Mouse (Mus musculus) kidney, postnatal 25 days (tissue): ENCODE measurements around the gene Cul5.

Source experiments
- DNase-seq, 2 experiments: peaks; one replicate each; pipeline ENCODE4 v3.0.0; 2021; ENCODE audit warnings: mixed read lengths in 2 of 2

The Cul5 gene

GRCm38 (mm10) chr9:53669680-53670219 is at the start of gene Cul5:
TSS of gene Cul5 (minus strand) at chr9:53670014.
- peak; percentile 57 to 72 for DNase-seq

DNA sequence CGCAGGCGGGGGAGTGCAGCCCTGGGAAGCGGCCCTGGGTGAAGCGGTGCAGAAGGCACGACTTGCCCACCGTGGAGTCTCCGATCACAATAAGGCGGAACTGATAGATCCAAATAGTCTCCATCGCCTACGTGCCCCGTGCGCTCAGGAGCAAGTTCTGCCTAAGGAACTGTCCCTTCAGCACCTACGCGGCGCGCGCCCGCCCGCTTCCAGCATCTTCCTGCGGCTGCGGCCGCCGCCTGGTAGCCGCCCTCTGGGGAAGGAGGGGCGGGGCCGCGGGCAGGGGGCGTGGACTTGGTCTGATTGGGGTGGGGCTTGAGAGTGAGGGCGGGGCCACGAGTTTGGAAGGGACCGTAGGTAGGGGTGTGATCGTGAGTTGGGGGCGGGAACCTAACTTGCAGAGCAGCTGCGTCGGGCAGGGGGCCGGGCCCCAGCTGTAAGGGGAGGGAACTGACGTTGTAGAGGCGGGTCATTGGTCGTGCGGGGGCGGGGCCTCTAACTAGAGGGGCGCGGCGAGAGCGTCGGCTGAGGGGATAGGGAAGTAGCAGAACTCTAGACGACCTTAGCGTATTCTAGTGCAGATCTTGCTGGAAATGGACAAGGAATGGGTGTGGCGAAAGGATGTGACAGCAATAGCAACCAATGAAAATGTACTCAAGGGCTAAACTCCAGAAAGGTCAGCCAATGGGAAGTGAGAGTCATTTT is 36.3 kb upstream of the Cul5 start, which contains the start of gene Rab39:
Gene Rab39, minus strand, starts transcription at position 241 of the 705 bp plus-strand sequence.
- DNase-seq, result peak; percentile 71 to 83

DNA sequence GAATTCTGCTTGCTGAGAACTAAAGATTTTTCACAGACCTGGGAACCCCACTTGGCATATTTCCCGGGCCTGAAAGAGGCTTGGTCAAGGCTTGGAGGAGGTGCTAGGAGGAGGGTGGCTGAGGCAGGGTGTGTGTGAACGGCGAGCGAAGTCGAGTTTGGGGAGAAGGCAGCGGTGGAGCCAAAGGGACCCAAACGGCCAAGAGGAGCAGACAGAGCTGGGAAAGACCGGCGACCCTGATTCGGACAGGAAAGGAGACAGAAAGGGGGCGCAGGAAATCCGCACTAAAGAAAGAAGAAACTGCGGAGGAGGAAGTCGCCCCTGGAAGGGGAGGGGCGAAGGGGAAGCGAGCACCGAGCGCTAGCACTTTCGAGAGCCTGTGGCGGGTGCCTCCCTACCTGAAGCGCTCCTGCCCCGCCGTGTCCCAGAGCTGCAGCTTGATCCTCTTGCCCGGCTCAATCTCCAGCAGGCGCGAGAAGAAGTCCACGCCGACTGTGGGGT is 35.7 kb upstream of the Cul5 start:
- DNase-seq, result peak in 1 of 2 experiments; percentile 2

GRCm38 (mm10) chr9:53702991-53703390 is 33.2 kb upstream of the Cul5 start:
- no peak for DNase-seq

DNA sequence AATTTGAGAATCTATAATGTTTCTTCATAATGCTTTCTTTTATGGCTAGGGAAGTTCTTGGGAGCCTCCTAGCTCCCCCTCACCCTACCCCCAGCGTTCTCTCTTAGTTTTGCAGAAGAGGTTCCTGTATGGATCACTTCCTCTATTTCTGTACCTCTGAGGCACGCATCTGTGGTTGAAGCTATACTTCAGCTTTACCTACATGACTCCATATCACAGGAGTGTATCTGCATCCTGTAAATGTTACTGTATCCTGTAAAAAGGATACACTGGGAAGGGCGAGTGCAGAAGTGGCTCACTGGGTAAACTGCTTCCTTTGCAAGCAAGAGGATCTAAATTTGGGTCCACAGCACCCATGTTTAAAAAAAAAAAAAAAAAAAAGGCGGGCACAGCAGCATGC is 30.7 kb upstream of the Cul5 start:
- DNase-seq, result no peak

GRCm38 (mm10) chr9:53695846-53696245 is 26.0 kb upstream of the Cul5 start:
- no peak for DNase-seq

DNA sequence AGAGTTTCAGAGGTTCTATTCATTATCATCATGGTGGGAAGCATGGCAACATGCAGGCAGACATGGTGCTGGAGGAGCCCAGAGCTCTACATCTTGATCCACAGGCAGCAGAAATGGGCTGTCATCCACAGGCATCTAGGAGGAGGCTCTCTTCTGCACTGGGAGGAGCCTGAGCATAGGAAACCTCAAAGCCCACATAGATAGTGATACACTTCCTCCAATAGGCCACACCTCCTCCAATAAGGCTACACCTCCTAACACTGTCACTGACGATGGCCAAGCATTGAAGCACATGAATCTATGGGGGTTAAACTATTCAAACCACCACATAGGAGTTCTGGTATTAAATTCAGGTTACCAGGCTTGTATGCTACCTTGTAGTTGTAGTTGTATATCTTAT is 23.9 kb upstream of the Cul5 start:
- no peak for DNase-seq

GRCm38 (mm10) chr9:53691745-53692670 is 22.2 kb upstream of the Cul5 start:
- no peak for DNase-seq

- no peak for DNase-seq
These were observed 11.0 kb upstream of the Cul5 start for GRCm38 (mm10) chr9:53680851-53681250.

- no peak for DNase-seq
These were observed 7.1 kb upstream of the Cul5 start for GRCm38 (mm10) chr9:53676921-53677320.

DNA sequence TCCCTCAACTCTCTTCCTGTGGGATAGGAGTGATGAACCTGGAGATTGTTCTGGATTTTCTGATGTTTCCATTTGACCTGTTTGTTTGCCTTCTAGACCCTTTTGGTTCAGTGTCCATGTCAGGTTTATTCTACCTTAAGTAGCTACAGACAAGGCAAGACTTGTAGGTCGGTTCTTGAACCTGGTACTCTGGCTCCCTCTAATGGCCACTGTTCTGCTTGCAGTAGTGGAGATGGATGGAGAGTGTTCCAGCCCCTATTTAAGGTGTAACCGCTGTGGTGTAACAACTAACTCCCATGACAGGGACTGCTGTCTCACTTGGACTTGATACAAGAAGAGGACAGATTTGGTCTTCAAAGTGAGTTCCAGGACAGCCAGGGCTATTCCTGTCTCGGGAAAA is 3.8 kb upstream of the Cul5 start:
- DNase-seq, result peak; percentile 80 to 91

- peak; percentile 97 for DNase-seq
These were observed 2.7 kb downstream of the Cul5 start for GRCm38 (mm10) chr9:53667020-53667669.

GRCm38 (mm10) chr9:53666665-53667019 is 3.2 kb downstream of the Cul5 start:
- DNase-seq, result no peak

DNA sequence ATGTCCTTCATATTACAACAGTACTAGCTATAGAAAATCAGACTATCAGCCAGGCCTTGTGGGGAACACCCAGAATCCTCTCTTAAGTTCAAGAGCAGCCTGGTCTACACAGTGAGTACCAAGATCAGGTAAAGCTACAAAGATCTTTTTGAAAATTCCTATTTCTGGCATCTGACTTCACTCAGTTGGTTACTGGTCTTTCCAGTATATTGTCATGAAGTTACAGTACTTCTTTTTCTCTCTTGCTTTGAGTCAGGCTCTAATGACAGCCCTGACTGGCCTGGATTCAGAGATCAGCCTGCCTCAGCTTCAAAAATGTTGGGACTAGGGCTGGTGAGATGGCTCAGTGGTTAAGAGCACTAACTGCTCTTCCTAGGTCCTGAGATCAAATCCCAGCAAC is 4.4 kb downstream of the Cul5 start:
- DNase-seq, result no peak

GRCm38 (mm10) chr9:53664819-53665218 is 5.0 kb downstream of the Cul5 start:
- no peak for DNase-seq

GRCm38 (mm10) chr9:53634796-53635195 is 35.0 kb downstream of the Cul5 start:
- DNase-seq, result no peak

- DNase-seq, result no peak
These were observed 54.6 kb downstream of the Cul5 start for GRCm38 (mm10) chr9:53615246-53615645.

DNA sequence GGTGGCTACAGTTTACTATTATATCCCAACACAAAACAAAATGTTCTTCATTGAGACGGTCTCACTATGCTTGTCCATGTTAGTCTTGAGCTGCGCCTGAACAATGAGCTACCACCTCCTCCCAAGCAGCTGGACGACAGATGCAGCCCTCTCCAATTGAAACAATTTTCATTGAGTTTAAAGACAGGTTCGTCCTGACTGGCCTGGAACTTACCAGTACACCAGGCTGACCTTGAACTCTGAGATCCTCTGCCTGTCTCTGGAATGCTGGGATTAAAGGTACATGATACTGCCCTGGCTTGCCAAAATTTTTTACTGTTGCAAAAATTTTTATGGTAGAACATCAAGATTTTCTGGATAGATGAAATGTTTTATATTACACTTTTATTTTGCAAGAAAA is 55.5 kb downstream of the Cul5 start:
- no peak for DNase-seq

DNA sequence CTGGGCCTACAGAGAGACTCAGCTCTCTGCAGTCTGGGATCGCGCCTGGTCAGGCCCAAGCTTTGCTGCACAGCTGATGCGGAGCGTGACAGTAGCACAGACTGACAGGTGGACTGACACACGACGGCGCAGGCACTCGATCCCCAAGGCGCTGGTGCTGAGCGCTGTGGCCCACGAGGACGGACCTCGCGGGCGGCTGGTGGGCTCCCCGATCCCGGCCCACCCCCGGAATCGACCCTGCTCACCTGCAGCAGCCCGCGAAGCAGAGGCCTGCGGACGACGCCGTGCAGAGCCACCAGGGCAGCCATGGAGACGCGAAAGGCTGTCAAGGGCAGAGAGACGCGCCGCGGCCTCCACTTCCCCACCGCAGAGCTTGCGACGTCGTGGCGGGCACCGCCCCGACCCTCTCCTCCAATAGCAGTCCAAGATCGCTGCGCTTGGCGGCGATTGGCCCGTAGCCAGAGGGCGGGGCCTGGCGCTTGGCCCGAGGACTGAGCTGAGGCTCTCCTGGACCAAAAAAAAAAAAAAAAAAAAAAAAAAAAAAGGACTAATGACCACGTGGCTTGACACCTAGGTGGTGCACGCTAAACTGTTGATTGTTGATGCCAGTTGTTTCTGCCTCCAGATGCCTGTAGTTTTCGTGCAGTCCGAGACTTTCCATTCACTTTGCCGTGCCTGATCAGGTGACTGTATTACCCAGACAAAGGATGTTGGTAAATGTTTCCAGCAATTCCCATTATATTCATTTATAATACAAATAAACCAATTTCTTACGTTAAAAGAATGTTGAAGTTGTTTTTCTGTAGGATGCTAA is 59.6 kb downstream of the Cul5 start, which contains the start of gene Acat1:
Gene Acat1, minus strand, starts transcription at position 415 of the 814 bp plus-strand sequence.
- peak; percentile 97 to 98 for DNase-seq

- no peak for DNase-seq
These were observed 60.4 kb downstream of the Cul5 start for GRCm38 (mm10) chr9:53609306-53609967.

GRCm38 (mm10) chr9:53607816-53608215 is 62.0 kb downstream of the Cul5 start:
- DNase-seq, result no peak
